Mouse (Mus musculus): Measurements from ENCODE around the gene Trpv2. TPM values are rescaled to one million over a fixed set of nuclear protein-coding genes. Genes with fewer than 3 reads are reported as not detected.

Gene Trpv2
- polyA plus RNA-seq, 1 experiment from 2014 or later = 8.2 TPM

DNA sequence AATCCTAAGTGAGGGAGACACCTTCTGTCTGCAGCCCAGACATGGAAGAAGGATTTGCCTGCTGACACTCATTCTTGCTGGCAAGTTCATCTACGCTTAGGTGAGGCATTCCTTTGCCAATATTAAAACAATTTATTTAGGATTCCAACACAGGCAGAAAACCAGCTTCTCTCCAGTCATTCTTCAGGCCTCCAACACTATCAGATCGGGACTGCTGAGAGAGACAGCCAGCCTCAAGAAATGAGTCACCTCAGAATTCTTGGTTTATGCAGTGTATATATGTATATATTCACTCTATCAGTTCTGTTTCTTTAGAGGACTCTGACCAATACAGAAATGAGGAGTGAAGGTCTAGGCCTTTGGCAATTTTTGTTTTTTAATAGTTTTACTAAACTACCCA is 10.7 kb upstream of the Trpv2 start:
- H3K9ac ChIP-seq = no peak overlapping the region
- H3K27me3 ChIP-seq = no peaks in the 10 kb centered on the region
- 94% methylated on average over 2 of the region's 2 CpGs for WGBS
- no peaks in the 10 kb centered on the region for H3K36me3 ChIP-seq (ENCODE audit: poor library complexity, severe bottlenecking)
- H3K4me3 ChIP-seq = no peak overlapping the region
- no peak overlapping the region for H3K27ac ChIP-seq
- no peak for ATAC-seq
- no peak overlapping the region for H3K4me2 ChIP-seq
- no peaks in the 10 kb centered on the region for H3K9me3 ChIP-seq (replicated peaks)
- 0 out of 2 replicates have a peak, but pooled peaks cover 4% of the 10 kb centered on the region for H3K4me1 ChIP-seq

GRCm38 (mm10) chr11:62565747-62566146 is 8.5 kb upstream of the Trpv2 start:
- H3K4me1 ChIP-seq = no peaks in the 10 kb centered on the region
- WGBS = 86% methylated on average over 6 of the region's 7 CpGs
- no peaks in the 10 kb centered on the region for H3K9me3 ChIP-seq (replicated peaks)
- H3K4me3 ChIP-seq = no peak overlapping the region
- no peaks in the 10 kb centered on the region for H3K36me3 ChIP-seq (ENCODE audit: poor library complexity, severe bottlenecking)
- no peaks in the 10 kb centered on the region for H3K27me3 ChIP-seq
- H3K27ac ChIP-seq = no peak overlapping the region
- H3K4me2 ChIP-seq = no peak overlapping the region
- H3K9ac ChIP-seq = no peak overlapping the region
- no peak for ATAC-seq

DNA sequence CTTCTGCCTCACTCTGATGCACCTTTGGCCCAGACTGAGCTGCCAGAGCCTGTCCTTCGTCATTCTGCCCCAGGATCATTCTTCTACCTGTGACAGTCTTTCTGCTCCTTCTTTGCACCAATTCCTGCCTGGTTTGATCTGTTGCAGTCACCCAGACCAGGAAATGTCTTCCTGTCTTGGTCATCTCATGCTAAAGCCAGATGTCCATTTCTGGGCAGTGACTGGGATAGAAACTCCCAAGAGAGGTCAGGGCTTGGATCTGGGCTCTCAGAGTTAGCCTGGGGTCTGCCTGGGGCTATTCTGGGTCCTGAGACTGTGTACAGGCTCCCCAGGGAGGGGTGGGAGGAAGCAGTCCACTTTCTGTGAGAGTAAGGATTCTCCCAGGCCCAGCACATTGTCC is 8.1 kb upstream of the Trpv2 start:
- ATAC-seq = no peak
- 64% methylated on average over 1 of the region's 1 CpGs for WGBS

DNA sequence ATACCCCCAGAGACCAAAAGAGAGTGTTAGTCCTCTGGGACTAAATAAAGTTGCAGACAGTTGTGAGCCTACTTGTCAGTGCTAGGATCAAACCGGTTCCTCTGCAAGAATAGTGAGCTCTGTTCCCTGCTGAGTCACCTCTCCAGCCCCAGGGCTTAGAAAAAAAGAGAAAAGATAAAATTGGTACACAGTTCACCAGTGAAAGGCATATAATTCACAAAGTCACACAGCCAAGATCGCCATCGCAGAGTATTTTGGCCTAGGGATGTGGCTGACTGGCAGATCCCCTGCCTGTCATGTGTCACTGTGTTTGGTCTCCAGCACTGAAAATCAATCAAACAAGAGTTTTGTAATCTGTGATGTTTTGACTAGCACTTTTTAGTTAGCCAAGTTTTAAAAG is 6.0 kb upstream of the Trpv2 start:
- H3K9ac ChIP-seq = no peak overlapping the region
- no peaks in the 10 kb centered on the region for H3K9me3 ChIP-seq (replicated peaks)
- ATAC-seq = no peak
- no peak overlapping the region for H3K4me2 ChIP-seq
- no peaks in the 10 kb centered on the region for H3K4me1 ChIP-seq
- H3K27me3 ChIP-seq = no peaks in the 10 kb centered on the region
- no peaks in the 10 kb centered on the region for H3K36me3 ChIP-seq (ENCODE audit: poor library complexity, severe bottlenecking)
- 79% methylated on average over 3 of the region's 3 CpGs for WGBS
- H3K27ac ChIP-seq = no peak overlapping the region
- H3K4me3 ChIP-seq = no peak overlapping the region

More for the DNA sequence above, 8.1 kb upstream of the Trpv2 start:
- H3K9me3 ChIP-seq (replicated peaks) = no peaks in the 10 kb centered on the region
- no peak overlapping the region for H3K27ac ChIP-seq
- H3K36me3 ChIP-seq (ENCODE audit: poor library complexity, severe bottlenecking) = no peaks in the 10 kb centered on the region
- no peaks in the 10 kb centered on the region for H3K4me1 ChIP-seq
- H3K4me2 ChIP-seq = no peak overlapping the region
- no peaks in the 10 kb centered on the region for H3K27me3 ChIP-seq
- H3K4me3 ChIP-seq = no peak overlapping the region
- H3K9ac ChIP-seq = no peak overlapping the region

- H3K36me3 ChIP-seq (ENCODE audit: poor library complexity, severe bottlenecking) = no peaks in the 10 kb centered on the region
- ATAC-seq = no peak
- 86% methylated on average over 4 of the region's 4 CpGs for WGBS
- H3K4me1 ChIP-seq = peaks cover 9% of the 10 kb centered on the region; the same call in 1 of the 2 replicates
- H3K4me3 ChIP-seq = no peak overlapping the region
- H3K9ac ChIP-seq = no peak overlapping the region
- H3K27me3 ChIP-seq = peaks cover 4% of the 10 kb centered on the region
- no peaks in the 10 kb centered on the region for H3K9me3 ChIP-seq (replicated peaks)
- no peak overlapping the region for H3K27ac ChIP-seq
- H3K4me2 ChIP-seq = no peak overlapping the region
Observed at GRCm38 (mm10) chr11:62574703-62575085, 408 bp downstream of the Trpv2 start.

- ATAC-seq = peak; percentile 89
- H3K9me3 ChIP-seq (replicated peaks) = no peaks in the 10 kb centered on the region
- H3K27ac ChIP-seq = no peak overlapping the region
- H3K36me3 ChIP-seq (ENCODE audit: poor library complexity, severe bottlenecking) = no peaks in the 10 kb centered on the region
- peaks cover 9% of the 10 kb centered on the region; the same call in 1 of the 2 replicates for H3K4me1 ChIP-seq
- H3K9ac ChIP-seq = peak overlapping the region; percentile 73
- peaks cover 4% of the 10 kb centered on the region for H3K27me3 ChIP-seq
- 3% methylated on average over 9 of the region's 9 CpGs for WGBS
- H3K4me3 ChIP-seq = peak overlapping the region; percentile 55
- H3K4me2 ChIP-seq = peak overlapping the region; percentile 96
Observed at GRCm38 (mm10) chr11:62575297-62575658, 992 bp downstream of the Trpv2 start.

GRCm38 (mm10) chr11:62575659-62576438 is 1.6 kb downstream of the Trpv2 start:
- Histone ChIP-seq H3K9ac (peak overlapping the region; percentile 73), H3K4me1 (peaks cover 9% of the 10 kb centered on the region; the same call in 1 of the 2 replicates), H3K27me3 (peaks cover 4% of the 10 kb centered on the region), H3K4me3 (peak overlapping the region; percentile 55), H3K9me3 (replicated peaks) (no peaks in the 10 kb centered on the region), H3K4me2 (peak overlapping the region; percentile 96), H3K36me3 (ENCODE audit: poor library complexity, severe bottlenecking) (no peaks in the 10 kb centered on the region), H3K27ac (no peak overlapping the region)
- 7% methylated on average over 27 of the region's 27 CpGs for WGBS
- ATAC-seq = peak; percentile 56

GRCm38 (mm10) chr11:62576530-62577152 is 2.4 kb downstream of the Trpv2 start:
- Histone ChIP-seq H3K9me3 (replicated peaks) (no peaks in the 10 kb centered on the region), H3K36me3 (ENCODE audit: poor library complexity, severe bottlenecking) (no peaks in the 10 kb centered on the region), H3K4me2 (peak overlapping the region; percentile 96), H3K27me3 (peaks cover 4% of the 10 kb centered on the region), H3K9ac (peak overlapping the region; percentile 73; the same call in 1 of the 2 replicates), H3K4me3 (peak overlapping the region; percentile 55), H3K4me1 (peaks cover 9% of the 10 kb centered on the region; the same call in 1 of the 2 replicates), H3K27ac (no peak overlapping the region)
- WGBS = 72% methylated on average over 16 of the region's 16 CpGs
- ATAC-seq = no peak

DNA sequence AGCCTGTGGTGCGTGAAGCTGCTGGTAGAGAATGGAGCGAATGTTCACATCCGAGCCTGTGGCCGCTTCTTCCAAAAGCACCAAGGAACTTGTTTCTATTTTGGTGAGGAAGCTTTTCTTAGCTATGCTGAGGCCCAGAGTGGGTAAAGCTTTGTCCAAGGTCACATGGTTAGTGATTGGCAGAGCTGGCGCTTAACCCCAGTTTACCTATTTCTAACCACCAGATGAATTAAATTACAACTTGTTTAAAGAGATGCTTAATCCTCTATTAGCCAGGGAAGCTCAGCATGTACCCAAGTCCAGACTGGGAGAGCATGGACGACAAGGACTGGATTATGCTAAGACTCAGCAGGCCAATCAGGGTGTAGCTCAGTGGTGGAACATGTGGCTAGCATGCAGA is 8.7 kb downstream of the Trpv2 start:
- WGBS = 60% methylated on average over 6 of the region's 6 CpGs
- ATAC-seq = no peak
- no peak overlapping the region for H3K4me3 ChIP-seq

DNA sequence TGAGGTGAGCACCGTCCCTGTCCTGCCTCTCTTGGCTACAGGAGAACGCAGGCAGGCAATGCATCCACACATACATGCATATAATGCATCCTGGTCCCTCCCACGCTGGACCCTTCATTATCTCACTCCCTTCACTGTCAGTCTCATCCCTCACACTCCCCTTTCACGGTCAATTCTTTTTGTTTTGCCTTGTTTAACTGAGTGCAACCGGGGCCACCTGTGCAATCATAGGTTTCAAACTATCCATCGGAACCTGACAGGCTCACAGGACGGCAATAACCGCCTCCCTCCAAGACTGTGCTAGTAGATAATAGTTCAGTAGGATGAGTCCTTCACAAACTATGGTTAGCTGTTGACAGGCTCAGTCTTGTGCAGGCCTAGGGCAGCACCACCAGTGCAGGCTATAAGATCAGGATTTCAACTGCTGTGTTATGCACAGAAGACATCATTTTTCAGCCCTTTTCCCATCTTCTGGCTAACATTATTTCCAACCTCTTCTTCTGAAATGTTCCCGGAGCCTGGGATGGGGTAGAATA is 10.5 kb downstream of the Trpv2 start:
- H3K27ac ChIP-seq = no peak overlapping the region
- H3K27me3 ChIP-seq = no peaks in the 10 kb centered on the region
- no peak for ATAC-seq
- H3K4me1 ChIP-seq = no peaks in the 10 kb centered on the region
- 84% methylated on average over 9 of the region's 9 CpGs for WGBS
- H3K9ac ChIP-seq = no peak overlapping the region
- H3K9me3 ChIP-seq (replicated peaks) = no peaks in the 10 kb centered on the region
- H3K4me2 ChIP-seq = no peak overlapping the region
- no peak overlapping the region for H3K4me3 ChIP-seq
- 0 out of 2 replicates have a peak, but pooled peaks cover 5% of the 10 kb centered on the region for H3K36me3 ChIP-seq (ENCODE audit: poor library complexity, severe bottlenecking)

More for the DNA sequence above, 8.7 kb downstream of the Trpv2 start:
- no peaks in the 10 kb centered on the region for H3K4me1 ChIP-seq
- H3K27ac ChIP-seq = no peak overlapping the region
- no peaks in the 10 kb centered on the region for H3K27me3 ChIP-seq
- H3K9ac ChIP-seq = no peak overlapping the region
- no peaks in the 10 kb centered on the region for H3K9me3 ChIP-seq (replicated peaks)
- H3K4me2 ChIP-seq = no peak overlapping the region
- H3K36me3 ChIP-seq (ENCODE audit: poor library complexity, severe bottlenecking) = 0 out of 2 replicates have a peak, but pooled peaks cover 5% of the 10 kb centered on the region

- H3K9me3 ChIP-seq (replicated peaks) = no peaks in the 10 kb centered on the region
- no peak overlapping the region for H3K9ac ChIP-seq
- no peaks in the 10 kb centered on the region for H3K27me3 ChIP-seq
- no peak overlapping the region for H3K27ac ChIP-seq
- H3K4me2 ChIP-seq = no peak overlapping the region
- no peaks in the 10 kb centered on the region for H3K4me1 ChIP-seq
- H3K4me3 ChIP-seq = no peak overlapping the region
- no peak for ATAC-seq
- H3K36me3 ChIP-seq (ENCODE audit: poor library complexity, severe bottlenecking) = 0 out of 2 replicates have a peak, but pooled peaks cover 8% of the 10 kb centered on the region
- 88% methylated on average over 5 of the region's 5 CpGs for WGBS
Observed at GRCm38 (mm10) chr11:62587034-62587433, 12.7 kb downstream of the Trpv2 start.

GRCm38 (mm10) chr11:62589391-62589790 is 15.1 kb downstream of the Trpv2 start:
- Histone ChIP-seq H3K27ac (no peak overlapping the region), H3K9me3 (replicated peaks) (no peaks in the 10 kb centered on the region), H3K4me3 (no peak overlapping the region), H3K27me3 (no peaks in the 10 kb centered on the region), H3K9ac (no peak overlapping the region), H3K36me3 (ENCODE audit: poor library complexity, severe bottlenecking) (0 out of 2 replicates have a peak, but pooled peaks cover 8% of the 10 kb centered on the region), H3K4me1 (no peaks in the 10 kb centered on the region), H3K4me2 (no peak overlapping the region)
- WGBS = 75% methylated on average over 10 of the region's 10 CpGs
- no peak for ATAC-seq
